Mouse (Mus musculus) embryonic facial prominence, embryonic 10.5 days (tissue): ENCODE results near the gene Pxylp1. TPM values are rescaled to one million over a fixed set of nuclear protein-coding genes. Genes with fewer than 3 reads are reported as not detected.

Source experiments
- DNase-seq: peaks from one replicate; pipeline ENCODE4 v3.0.0-alpha.2; 2017; ENCODE audit warnings: low spot score
- H3K27ac ChIP-seq: fragments of 300-500 bp; sonication (generic); replicated peaks from 2 replicates; pipeline ENCODE4 v1.5.1; 2016; ENCODE audit warnings: mild to moderate bottlenecking
- H3K27me3 ChIP-seq: fragments of 300-500 bp; sonication (generic); replicated peaks from 2 replicates; pipeline ENCODE4 v1.6.1; 2016; ENCODE audit warnings: low read depth, mild to moderate bottlenecking; ENCODE audit not compliant: poor library complexity, severe bottlenecking
- H3K36me3 ChIP-seq: fragments of 300-500 bp; sonication (generic); replicated peaks from 2 replicates; pipeline ENCODE4 v1.6.1; 2016; ENCODE audit warnings: mild to moderate bottlenecking, moderate library complexity
- H3K4me1 ChIP-seq: fragments of 300-500 bp; sonication (generic); 2 replicates; pipeline ENCODE4 v1.6.1; 2016
- H3K4me3 ChIP-seq: fragments of 300-500 bp; sonication (generic); 2 replicates; pipeline ENCODE4 v1.5.1; 2016; ENCODE audit warnings: mild to moderate bottlenecking, moderate library complexity
- H3K9me3 ChIP-seq: fragments of 300-500 bp; sonication (generic); 2 replicates; pipeline ENCODE4 v1.6.1; 2016; ENCODE audit warnings: mild to moderate bottlenecking
- WGBS: fragments of 180-500 bp; shearing (Covaris S2); methylation state at CpG from one replicate; pipeline ENCODE4 v1.1.7; 2016; 5-methylcytosine and 5-hydroxymethylcytosine counted together
- polyA plus RNA-seq: library from polyadenylated mRNA; unstranded; fragments of >200 nt; fragmentation: Nextera tagmentation; extraction: Ambion mirVana; gene quantifications from 2 replicates; pipeline ENCODE4 v1.2.1, GENCODE M21; 2016

The Pxylp1 gene
- polyA plus RNA-seq, 1 experiment from 2014 or later: 16.7 TPM

DNA sequence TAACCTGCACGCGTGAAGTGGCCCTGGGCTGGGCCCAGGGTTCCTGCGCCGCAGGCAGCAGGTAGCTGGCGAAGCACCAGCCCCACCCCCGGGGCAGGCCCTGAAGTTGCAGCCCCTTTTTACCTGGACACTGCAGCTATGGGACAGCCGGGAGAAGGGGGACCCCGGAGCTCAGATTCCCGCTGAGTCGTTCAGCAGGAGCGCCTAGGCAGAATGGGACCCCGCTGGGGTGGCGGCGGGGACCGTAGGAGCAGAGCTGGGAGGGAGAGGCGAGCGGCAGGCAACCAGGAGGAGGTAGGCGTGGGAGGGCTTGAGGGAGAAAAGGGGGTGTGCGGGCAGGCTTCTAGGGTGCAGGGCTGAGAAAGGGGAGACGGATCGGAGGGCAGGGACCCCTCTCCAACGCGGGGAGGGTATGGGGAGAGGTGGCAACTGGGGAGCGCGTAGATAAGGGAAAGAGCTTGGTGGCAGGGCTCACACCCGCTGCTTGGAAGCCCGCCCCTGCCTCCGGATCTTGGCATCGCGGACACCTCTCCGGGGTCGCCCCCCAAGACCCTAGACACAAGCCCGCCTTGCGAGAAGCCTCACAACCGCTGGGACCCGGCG, 3.6 kb downstream of the Pxylp1 start:
- peak overlapping the region; percentile 95 for H3K27ac ChIP-seq
- no peaks in the 10 kb centered on the region for H3K9me3 ChIP-seq
- peaks cover 61% of the 10 kb centered on the region for H3K4me1 ChIP-seq
- H3K36me3 ChIP-seq: no peaks in the 10 kb centered on the region
- peaks cover 49% of the 10 kb centered on the region for H3K27me3 ChIP-seq
- peak overlapping the region; percentile 78 for H3K4me3 ChIP-seq
- DNase-seq: peak; percentile 59
- WGBS: under 1% methylated on average over 37 of the region's 37 CpGs

DNA sequence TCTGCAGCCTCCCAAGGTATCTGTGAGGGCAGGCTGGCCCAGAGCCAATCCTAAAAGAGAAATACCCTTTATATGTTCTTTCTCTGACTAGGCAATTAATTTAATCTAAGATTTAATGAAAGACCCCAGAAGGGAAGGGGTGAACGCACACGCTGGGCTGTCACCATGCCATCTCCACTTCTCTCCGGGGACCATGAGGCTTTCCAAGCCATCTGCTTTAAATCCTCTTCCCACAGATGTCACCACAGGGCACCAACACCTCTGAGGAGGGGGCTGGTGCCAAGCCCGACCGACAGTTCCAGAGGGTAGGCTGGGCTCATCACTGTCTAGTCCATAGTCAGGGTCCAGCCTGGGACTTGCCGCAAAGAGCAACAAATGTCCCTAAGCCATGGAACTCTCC, 4.5 kb downstream of the Pxylp1 start:
- H3K27me3 ChIP-seq: peaks cover 49% of the 10 kb centered on the region
- no peaks in the 10 kb centered on the region for H3K36me3 ChIP-seq
- H3K4me1 ChIP-seq: peaks cover 54% of the 10 kb centered on the region
- no peak for DNase-seq
- H3K27ac ChIP-seq: no peak overlapping the region
- H3K4me3 ChIP-seq: peak overlapping the region; percentile 78
- H3K9me3 ChIP-seq: no peaks in the 10 kb centered on the region
- WGBS: 18% methylated on average over 6 of the region's 6 CpGs

DNA sequence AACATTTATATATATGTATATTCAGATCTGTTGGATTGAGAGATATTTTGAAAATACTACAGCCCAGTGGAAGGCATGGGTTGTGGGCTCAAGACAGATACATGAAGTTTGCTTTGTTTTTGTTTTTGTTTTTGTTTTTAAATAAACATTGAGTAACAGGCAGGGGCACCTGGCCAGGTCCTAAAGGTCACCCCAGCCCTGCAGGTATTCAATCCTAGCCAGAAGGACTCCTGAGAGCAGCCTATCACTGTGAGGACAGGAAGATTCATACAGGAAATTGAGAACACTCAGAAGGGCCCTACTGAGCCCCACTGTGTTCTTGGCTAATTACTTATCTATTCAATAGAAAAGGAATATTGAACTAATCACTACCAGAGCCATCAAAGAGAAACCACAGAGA, 5.0 kb downstream of the Pxylp1 start:
- H3K4me3 ChIP-seq: peak overlapping the region; percentile 78; the same call in 1 of the 2 replicates

DNA sequence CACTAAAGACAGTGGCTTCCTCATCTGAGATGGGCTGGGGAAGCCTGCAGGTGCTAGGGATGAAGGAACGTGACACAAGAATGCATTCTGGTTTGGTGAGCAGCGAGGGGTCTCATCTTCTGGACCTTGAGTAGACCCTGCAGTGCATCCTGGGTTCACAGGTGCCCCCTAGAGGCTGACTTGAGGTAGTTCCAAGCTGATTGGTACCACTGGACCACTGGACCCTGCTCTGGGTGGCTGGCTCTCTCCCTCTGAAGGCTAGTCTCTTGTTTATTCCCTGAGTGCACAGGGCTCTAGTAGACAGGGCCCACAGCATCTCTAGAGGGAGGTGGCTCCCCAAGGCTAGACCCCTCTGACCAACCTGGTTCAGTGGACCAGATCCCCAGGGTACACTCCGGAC, 6.7 kb downstream of the Pxylp1 start:
- H3K27me3 ChIP-seq: peaks cover 39% of the 10 kb centered on the region
- H3K4me1 ChIP-seq: peaks cover 40% of the 10 kb centered on the region
- no peaks in the 10 kb centered on the region for H3K9me3 ChIP-seq
- H3K36me3 ChIP-seq: no peaks in the 10 kb centered on the region
- WGBS: 61% methylated on average over 3 of the region's 3 CpGs
- no peak for DNase-seq
- H3K4me3 ChIP-seq: no peak overlapping the region
- H3K27ac ChIP-seq: no peak overlapping the region

More for the DNA sequence above, 5.0 kb downstream of the Pxylp1 start:
- H3K27ac ChIP-seq: no peak overlapping the region
- no peaks in the 10 kb centered on the region for H3K9me3 ChIP-seq
- peaks cover 51% of the 10 kb centered on the region for H3K4me1 ChIP-seq
- DNase-seq: no peak
- peaks cover 49% of the 10 kb centered on the region for H3K27me3 ChIP-seq
- H3K36me3 ChIP-seq: no peaks in the 10 kb centered on the region

DNA sequence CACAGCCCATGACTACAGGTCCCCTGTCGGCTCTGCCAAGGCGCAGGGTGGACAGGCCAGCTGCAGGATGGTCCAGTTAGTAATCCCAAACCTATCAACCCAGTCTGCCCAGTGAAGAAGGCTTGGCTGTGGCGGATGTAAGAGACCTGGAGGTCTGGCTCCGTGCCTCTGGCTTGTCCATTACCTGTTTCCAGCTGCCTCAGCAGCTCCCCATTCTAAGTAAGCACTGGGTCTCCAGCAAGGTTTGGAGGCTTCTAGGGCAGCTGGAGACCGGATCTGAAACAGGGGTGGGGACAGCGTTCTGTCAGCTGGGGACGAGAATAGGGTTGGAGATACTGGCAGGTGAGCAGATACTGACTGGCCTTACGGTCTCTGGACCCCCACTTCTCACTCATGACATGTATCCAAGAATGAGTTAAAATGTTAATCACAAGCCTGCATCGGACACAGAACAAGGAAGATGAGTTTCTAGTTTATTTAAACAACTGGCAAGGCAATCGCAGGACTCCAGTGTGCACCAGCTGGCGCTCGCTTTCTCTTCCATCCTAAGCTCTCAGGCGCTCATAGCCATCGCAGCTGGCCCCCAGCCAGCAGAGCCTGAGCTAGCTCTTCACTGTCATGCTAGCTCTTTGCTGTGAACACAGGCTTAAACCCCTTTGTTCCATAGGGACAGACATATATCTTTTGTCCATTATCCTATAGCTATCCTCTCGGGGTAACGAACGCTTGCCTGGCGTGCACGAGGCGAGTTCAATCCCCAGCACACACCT, 9.8 kb downstream of the Pxylp1 start:
- DNase-seq: no peak
- no peak overlapping the region for H3K4me3 ChIP-seq
- peaks cover 26% of the 10 kb centered on the region for H3K4me1 ChIP-seq
- peaks cover 16% of the 10 kb centered on the region for H3K27me3 ChIP-seq
- H3K9me3 ChIP-seq: no peaks in the 10 kb centered on the region
- 89% methylated on average over 20 of the region's 20 CpGs for WGBS
- no peak overlapping the region for H3K27ac ChIP-seq
- no peaks in the 10 kb centered on the region for H3K36me3 ChIP-seq

GRCm38 (mm10) chr9:96881901-96882300, 10.6 kb downstream of the Pxylp1 start:
- Histone ChIP-seq H3K36me3 (no peaks in the 10 kb centered on the region), H3K9me3 (no peaks in the 10 kb centered on the region), H3K4me3 (no peak overlapping the region), H3K27me3 (peaks cover 8% of the 10 kb centered on the region), H3K4me1 (peaks cover 25% of the 10 kb centered on the region), H3K27ac (no peak overlapping the region)
- no peak for DNase-seq
- 87% methylated on average over 6 of the region's 6 CpGs for WGBS

- no peaks in the 10 kb centered on the region for H3K9me3 ChIP-seq
- no peak for DNase-seq
- H3K4me3 ChIP-seq: no peak overlapping the region
- H3K36me3 ChIP-seq: no peaks in the 10 kb centered on the region
- 90% methylated on average over 6 of the region's 6 CpGs for WGBS
- H3K4me1 ChIP-seq: peaks cover 40% of the 10 kb centered on the region
- no peak overlapping the region for H3K27ac ChIP-seq
- H3K27me3 ChIP-seq: peaks cover 3% of the 10 kb centered on the region; the same call in 1 of the 2 replicates
These were observed 13.4 kb downstream of the Pxylp1 start for GRCm38 (mm10) chr9:96879024-96879423.

DNA sequence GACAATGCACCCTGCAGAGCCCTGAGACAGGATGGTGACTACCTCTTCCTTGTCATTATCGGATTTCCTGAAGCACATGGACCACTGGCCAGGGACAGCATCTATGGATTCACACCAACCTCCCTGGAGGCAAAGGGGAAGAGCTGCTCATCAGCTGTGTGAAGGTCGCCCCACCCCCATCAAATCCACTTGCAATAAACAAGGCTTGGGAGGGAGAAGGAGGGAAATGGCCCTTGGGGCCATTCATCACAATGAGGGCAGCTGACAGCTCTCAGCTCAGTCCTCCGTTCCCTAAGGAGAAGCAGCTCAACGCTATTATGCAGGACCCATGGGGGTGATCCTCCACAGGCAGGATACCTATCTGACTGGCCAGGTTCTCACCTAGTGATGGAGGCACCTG, 14.0 kb downstream of the Pxylp1 start:
- Histone ChIP-seq H3K4me1 (peaks cover 40% of the 10 kb centered on the region), H3K36me3 (no peaks in the 10 kb centered on the region), H3K9me3 (peaks cover 2% of the 10 kb centered on the region; the same call in 1 of the 2 replicates), H3K27me3 (peaks cover 3% of the 10 kb centered on the region; the same call in 1 of the 2 replicates), H3K27ac (no peak overlapping the region), H3K4me3 (no peak overlapping the region)
- DNase-seq: no peak
- WGBS: 35% methylated on average over 4 of the region's 4 CpGs

GRCm38 (mm10) chr9:96875704-96876103, 16.8 kb downstream of the Pxylp1 start:
- H3K27ac ChIP-seq: peak overlapping the region; percentile 32; the same call in 1 of the 2 replicates
- H3K36me3 ChIP-seq: peaks cover 15% of the 10 kb centered on the region
- H3K27me3 ChIP-seq: no peaks in the 10 kb centered on the region
- H3K4me3 ChIP-seq: no peak overlapping the region
- peaks cover 36% of the 10 kb centered on the region for H3K4me1 ChIP-seq
- peaks cover 11% of the 10 kb centered on the region for H3K9me3 ChIP-seq
- DNase-seq: no peak
- 55% methylated on average over 4 of the region's 4 CpGs for WGBS

GRCm38 (mm10) chr9:96873082-96873481, 19.4 kb downstream of the Pxylp1 start:
- Histone ChIP-seq H3K36me3 (peaks cover 17% of the 10 kb centered on the region), H3K27ac (no peak overlapping the region), H3K4me3 (no peak overlapping the region), H3K9me3 (peaks cover 15% of the 10 kb centered on the region), H3K4me1 (peaks cover 25% of the 10 kb centered on the region), H3K27me3 (no peaks in the 10 kb centered on the region)
- no peak for DNase-seq
- WGBS: 72% methylated on average over 5 of the region's 5 CpGs

- no peak overlapping the region for H3K4me3 ChIP-seq
- 80% methylated on average over 8 of the region's 8 CpGs for WGBS
- peaks cover 16% of the 10 kb centered on the region for H3K4me1 ChIP-seq
- H3K9me3 ChIP-seq: peaks cover 15% of the 10 kb centered on the region
- no peaks in the 10 kb centered on the region for H3K27me3 ChIP-seq
- H3K36me3 ChIP-seq: peaks cover 17% of the 10 kb centered on the region
- H3K27ac ChIP-seq: no peak overlapping the region
- no peak for DNase-seq
These were observed 22.4 kb downstream of the Pxylp1 start for GRCm38 (mm10) chr9:96870104-96870503.

DNA sequence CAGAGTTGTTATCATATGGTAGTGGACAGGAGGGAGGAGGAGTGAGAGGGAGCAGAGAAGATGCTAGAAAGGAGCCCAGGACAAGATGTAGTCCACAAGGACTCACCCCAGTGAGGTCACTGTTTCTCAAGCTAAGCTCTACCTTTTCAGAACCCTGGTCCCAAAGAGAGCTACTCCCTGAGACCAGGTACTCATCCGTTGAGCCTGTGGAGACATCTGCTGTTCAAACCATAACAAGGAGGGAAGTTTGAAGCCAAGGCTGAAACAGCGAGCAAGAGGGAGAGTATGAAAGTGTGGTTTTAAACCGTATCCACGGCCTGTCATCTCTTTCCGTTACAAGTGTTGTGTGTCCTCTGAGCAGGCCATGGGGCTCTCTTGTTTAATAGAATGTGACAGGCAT, 22.9 kb downstream of the Pxylp1 start:
- Histone ChIP-seq H3K27me3 (no peaks in the 10 kb centered on the region), H3K4me3 (no peak overlapping the region), H3K27ac (no peak overlapping the region), H3K36me3 (peaks cover 17% of the 10 kb centered on the region), H3K9me3 (peaks cover 15% of the 10 kb centered on the region), H3K4me1 (peaks cover 16% of the 10 kb centered on the region)
- 90% methylated on average over 5 of the region's 5 CpGs for WGBS
- no peak for DNase-seq

DNA sequence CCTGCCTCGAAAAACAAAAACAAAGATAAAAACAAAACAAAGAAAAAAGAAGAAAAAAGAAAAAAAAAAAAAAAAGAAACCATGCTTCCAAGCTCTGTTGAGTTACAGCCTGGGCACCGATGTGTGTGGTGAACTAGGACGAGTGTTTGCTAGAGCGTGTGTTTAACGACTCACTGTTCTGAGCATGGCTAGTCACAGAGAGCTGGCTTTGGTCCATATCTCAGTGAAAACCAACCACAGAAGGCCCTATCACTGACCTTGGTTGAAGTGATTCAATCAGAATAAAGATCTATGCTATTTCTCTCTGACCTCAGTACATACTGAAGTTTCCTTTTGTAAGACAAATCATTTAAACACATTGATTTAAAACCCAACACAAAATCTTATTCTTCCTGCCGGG, 23.9 kb downstream of the Pxylp1 start:
- DNase-seq: no peak
- Histone ChIP-seq H3K27ac (no peak overlapping the region), H3K27me3 (no peaks in the 10 kb centered on the region), H3K9me3 (peaks cover 13% of the 10 kb centered on the region), H3K4me3 (no peak overlapping the region), H3K4me1 (peaks cover 18% of the 10 kb centered on the region), H3K36me3 (peaks cover 17% of the 10 kb centered on the region)
- 94% methylated on average over 6 of the region's 6 CpGs for WGBS
